Mouse (Mus musculus): ENCODE data around the gene Camta1. TPM values are rescaled to one million over a fixed set of nuclear protein-coding genes. Genes with fewer than 3 reads are reported as not detected.
A peak's percentile ranks its signal among the peaks of the same experiment; 100 is the strongest.

Gene Camta1
- polyA plus RNA-seq, 1 experiment: 7.7 TPM

GRCm38 (mm10) chr4:151158250-151158649, 703.4 kb downstream of the Camta1 start:
- TF ChIP-seq CTCF (conservative IDR thresholded peaks at IDR 0.05; ENCODE audit: insufficient read depth, insufficient read length, low read depth, low read length): 0 out of 2 replicates have a peak, but pooled peaks have one; percentile 16
- no peak for TF ChIP-seq POLR2A (IDR thresholded peaks at IDR 0.05; ENCODE audit: low read depth, low read length)
- Histone ChIP-seq H3K4me1 (ENCODE audit: control insufficient read depth, insufficient read depth, low read length) (no peaks in the 10 kb centered on the region), H3K27me3 (replicated peaks; ENCODE audit: control insufficient read depth, insufficient read depth, low read length) (no peaks in the 10 kb centered on the region), H3K4me3 (ENCODE audit: insufficient read depth, low read depth, low read length) (no peak overlapping the region), H3K36me3 (ENCODE audit: control insufficient read depth, insufficient read depth, low read length) (no peaks in the 10 kb centered on the region), H3K27ac (ENCODE audit: insufficient read depth, low read depth, low read length) (no peak overlapping the region)
- DNase-seq: no peak
- 65% methylated on average over 3 of the region's 3 CpGs for WGBS

GRCm38 (mm10) chr4:151156904-151157303, 704.8 kb downstream of the Camta1 start:
- no peaks in the 10 kb centered on the region for H3K4me1 ChIP-seq (ENCODE audit: control insufficient read depth, insufficient read depth, low read length)
- H3K27me3 ChIP-seq (replicated peaks; ENCODE audit: control insufficient read depth, insufficient read depth, low read length): no peaks in the 10 kb centered on the region
- peak; percentile 77 for DNase-seq
- H3K4me3 ChIP-seq (ENCODE audit: insufficient read depth, low read depth, low read length): no peak overlapping the region
- WGBS: 2% methylated on average over 7 of the region's 7 CpGs
- no peaks in the 10 kb centered on the region for H3K36me3 ChIP-seq (ENCODE audit: control insufficient read depth, insufficient read depth, low read length)
- TF ChIP-seq POLR2A (IDR thresholded peaks at IDR 0.05; ENCODE audit: low read depth, low read length): no peak
- peak; percentile 94 for TF ChIP-seq CTCF (conservative IDR thresholded peaks at IDR 0.05; ENCODE audit: insufficient read depth, insufficient read length, low read depth, low read length)
- H3K27ac ChIP-seq (ENCODE audit: insufficient read depth, low read depth, low read length): no peak overlapping the region

GRCm38 (mm10) chr4:151155587-151155986, 706.1 kb downstream of the Camta1 start:
- no peak for DNase-seq
- no peaks in the 10 kb centered on the region for H3K36me3 ChIP-seq (ENCODE audit: control insufficient read depth, insufficient read depth, low read length)
- no peak overlapping the region for H3K4me3 ChIP-seq (ENCODE audit: insufficient read depth, low read depth, low read length)
- H3K27me3 ChIP-seq (replicated peaks; ENCODE audit: control insufficient read depth, insufficient read depth, low read length): no peaks in the 10 kb centered on the region
- H3K4me1 ChIP-seq (ENCODE audit: control insufficient read depth, insufficient read depth, low read length): no peaks in the 10 kb centered on the region
- 47% methylated on average over 4 of the region's 4 CpGs for whole genome bisulfite sequencing
- no peak overlapping the region for H3K27ac ChIP-seq (ENCODE audit: insufficient read depth, low read depth, low read length)
- no peak for TF ChIP-seq CTCF (conservative IDR thresholded peaks at IDR 0.05; ENCODE audit: insufficient read depth, insufficient read length, low read depth, low read length)
- TF ChIP-seq POLR2A (IDR thresholded peaks at IDR 0.05; ENCODE audit: low read depth, low read length): no peak

DNA sequence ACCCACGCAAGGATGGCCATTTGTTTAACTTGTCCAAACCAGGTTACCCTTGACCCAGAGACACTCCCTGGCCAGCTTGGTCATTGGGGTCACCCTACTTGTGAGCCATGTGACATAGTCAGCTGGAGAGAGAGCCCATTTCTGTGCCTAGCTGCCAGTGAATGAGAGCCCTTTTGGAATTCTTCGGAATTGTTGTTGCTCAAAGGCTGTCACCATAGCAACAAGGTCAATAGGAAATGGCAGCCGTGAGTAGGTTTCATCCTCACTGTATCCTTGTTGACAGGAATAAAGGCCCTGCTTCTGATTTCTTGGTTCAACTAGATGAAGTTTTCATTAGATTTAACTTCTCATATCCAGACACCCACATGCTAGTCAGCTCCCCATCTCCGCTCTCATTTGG, 707.4 kb downstream of the Camta1 start:
- H3K36me3 ChIP-seq (ENCODE audit: control insufficient read depth, insufficient read depth, low read length): no peaks in the 10 kb centered on the region
- 47% methylated on average over 4 of the region's 4 CpGs for WGBS
- no peak for DNase-seq
- H3K27me3 ChIP-seq (replicated peaks; ENCODE audit: control insufficient read depth, insufficient read depth, low read length): no peaks in the 10 kb centered on the region
- no peak overlapping the region for H3K27ac ChIP-seq (ENCODE audit: insufficient read depth, low read depth, low read length)
- no peak for TF ChIP-seq CTCF (conservative IDR thresholded peaks at IDR 0.05; ENCODE audit: insufficient read depth, insufficient read length, low read depth, low read length)
- no peak for TF ChIP-seq POLR2A (IDR thresholded peaks at IDR 0.05; ENCODE audit: low read depth, low read length)
- no peak overlapping the region for H3K4me3 ChIP-seq (ENCODE audit: insufficient read depth, low read depth, low read length)
- no peaks in the 10 kb centered on the region for H3K4me1 ChIP-seq (ENCODE audit: control insufficient read depth, insufficient read depth, low read length)

DNA sequence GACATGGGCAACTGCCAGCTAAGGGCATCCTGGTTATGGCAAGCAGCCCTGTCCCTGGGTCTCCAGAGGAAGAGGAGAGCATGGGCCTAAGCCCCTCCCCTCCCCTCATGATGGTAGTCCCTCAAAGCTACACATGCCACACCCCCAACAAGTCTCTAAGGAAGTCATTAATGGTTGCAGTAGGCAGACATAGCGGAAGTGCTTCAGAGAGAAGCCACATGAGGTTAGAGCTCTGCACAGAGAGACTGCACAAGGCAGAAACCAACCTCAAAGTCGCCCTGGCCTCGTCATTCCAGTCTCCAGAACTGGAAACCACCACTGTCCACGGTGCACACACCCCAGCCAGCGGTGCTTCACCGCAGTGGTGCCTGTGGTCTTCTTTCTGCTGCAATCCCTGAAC, 709.7 kb downstream of the Camta1 start:
- Histone ChIP-seq H3K4me3 (ENCODE audit: insufficient read depth, low read depth, low read length) (no peak overlapping the region), H3K27me3 (replicated peaks; ENCODE audit: control insufficient read depth, insufficient read depth, low read length) (no peaks in the 10 kb centered on the region), H3K36me3 (ENCODE audit: control insufficient read depth, insufficient read depth, low read length) (no peaks in the 10 kb centered on the region), H3K4me1 (ENCODE audit: control insufficient read depth, insufficient read depth, low read length) (no peaks in the 10 kb centered on the region), H3K27ac (ENCODE audit: insufficient read depth, low read depth, low read length) (no peak overlapping the region)
- no peak for DNase-seq
- WGBS: 70% methylated on average over 6 of the region's 6 CpGs
- TF ChIP-seq POLR2A (IDR thresholded peaks at IDR 0.05; ENCODE audit: low read depth, low read length): no peak
- no peak for TF ChIP-seq CTCF (conservative IDR thresholded peaks at IDR 0.05; ENCODE audit: insufficient read depth, insufficient read length, low read depth, low read length)

GRCm38 (mm10) chr4:151150842-151151241, 710.8 kb downstream of the Camta1 start:
- no peaks in the 10 kb centered on the region for H3K27me3 ChIP-seq (replicated peaks; ENCODE audit: control insufficient read depth, insufficient read depth, low read length)
- no peak for DNase-seq
- no peaks in the 10 kb centered on the region for H3K36me3 ChIP-seq (ENCODE audit: control insufficient read depth, insufficient read depth, low read length)
- no peak overlapping the region for H3K4me3 ChIP-seq (ENCODE audit: insufficient read depth, low read depth, low read length)
- H3K4me1 ChIP-seq (ENCODE audit: control insufficient read depth, insufficient read depth, low read length): no peaks in the 10 kb centered on the region
- TF ChIP-seq CTCF (conservative IDR thresholded peaks at IDR 0.05; ENCODE audit: insufficient read depth, insufficient read length, low read depth, low read length) (no peak), POLR2A (IDR thresholded peaks at IDR 0.05; ENCODE audit: low read depth, low read length) (no peak)
- H3K27ac ChIP-seq (ENCODE audit: insufficient read depth, low read depth, low read length): no peak overlapping the region
- WGBS: 43% methylated on average over 11 of the region's 11 CpGs

GRCm38 (mm10) chr4:151150115-151150514, 711.6 kb downstream of the Camta1 start:
- no peak overlapping the region for H3K27ac ChIP-seq (ENCODE audit: insufficient read depth, low read depth, low read length)
- no peak for DNase-seq
- H3K36me3 ChIP-seq (ENCODE audit: control insufficient read depth, insufficient read depth, low read length): no peaks in the 10 kb centered on the region
- no peaks in the 10 kb centered on the region for H3K27me3 ChIP-seq (replicated peaks; ENCODE audit: control insufficient read depth, insufficient read depth, low read length)
- H3K4me3 ChIP-seq (ENCODE audit: insufficient read depth, low read depth, low read length): no peak overlapping the region
- WGBS: 46% methylated on average over 11 of the region's 11 CpGs
- no peaks in the 10 kb centered on the region for H3K4me1 ChIP-seq (ENCODE audit: control insufficient read depth, insufficient read depth, low read length)
- no peak for TF ChIP-seq CTCF (conservative IDR thresholded peaks at IDR 0.05; ENCODE audit: insufficient read depth, insufficient read length, low read depth, low read length)
- no peak for TF ChIP-seq POLR2A (IDR thresholded peaks at IDR 0.05; ENCODE audit: low read depth, low read length)
